Mouse (Mus musculus): ENCODE data around the gene Ahdc1. TPM values are rescaled to one million over a fixed set of nuclear protein-coding genes. Genes with fewer than 3 reads are reported as not detected.

Ahdc1 gene
- total and polyA plus RNA-seq, 3 experiments = 1.6 to 19.9 (median 8.4) TPM

- dilution Hi-C loops (cut with MboI; ENCODE audit: extremely low pct_ligation_motif_present, extremely low pct_unique_long_range_greater_than_20kb, low sequenced_read_pairs) = no loop called here
- TF ChIP-seq RCOR1 (conservative IDR thresholded peaks at IDR 0.05; ENCODE audit: low read depth, low read length) (no peak), ZKSCAN1 (IDR thresholded peaks at IDR 0.05; ENCODE audit: borderline replicate concordance, low read depth, low read length) (no peak), CTCF (conservative IDR thresholded peaks at IDR 0.05 in 1 of 2, IDR thresholded peaks at IDR 0.05 in 1 of 2; ENCODE audit: low read depth in 2 of 2, low read length in 2 of 2) (no peak), E2F4 (IDR thresholded peaks at IDR 0.05; ENCODE audit: insufficient replicate concordance, low read depth, low read length) (no peak), TCF12 (IDR thresholded peaks at IDR 0.05; ENCODE audit: low read depth, low read length) (no peak), MXI1 (IDR thresholded peaks at IDR 0.05; ENCODE audit: low read depth, low read length) (no peak), MAFK (IDR thresholded peaks at IDR 0.05; ENCODE audit: insufficient replicate concordance, low read length) (no peak), JUND (conservative IDR thresholded peaks at IDR 0.05; ENCODE audit: low read depth, low read length) (no peak), ELF1 (IDR thresholded peaks at IDR 0.05; ENCODE audit: low read depth, low read length) (no peak), POLR2A (IDR thresholded peaks at IDR 0.05; ENCODE audit: low read depth, low read length) (no peak), NELFE (IDR thresholded peaks at IDR 0.05; ENCODE audit: low read depth, low read length) (no peak), USF2 (conservative IDR thresholded peaks at IDR 0.05; ENCODE audit: low read depth, low read length) (no peak), MAX (IDR thresholded peaks at IDR 0.05; ENCODE audit: low read length) (no peak), MAZ (IDR thresholded peaks at IDR 0.05; ENCODE audit: low read depth, low read length) (no peak), ZNF384 (IDR thresholded peaks at IDR 0.05; ENCODE audit: low read depth, low read length) (no peak), ETS1 (conservative IDR thresholded peaks at IDR 0.05; ENCODE audit: low read depth, low read length) (no peak), GABPA (IDR thresholded peaks at IDR 0.05; ENCODE audit: insufficient replicate concordance, low read depth, low read length) (no peak)
- Histone ChIP-seq H3K4me3 (replicated peaks in 1 of 3; ENCODE audit: low read depth in 2 of 3, low read length in 2 of 3, poor library complexity in 1 of 3) (no peak overlapping the region), H3K79me2 (replicated peaks; ENCODE audit: control insufficient read depth, extremely low read depth, insufficient read depth, poor library complexity, severe bottlenecking) (no peaks in the 10 kb centered on the region), H3K9me3 (replicated peaks; ENCODE audit: low read length) (peaks cover 7% of the 10 kb centered on the region), H3K4me2 (ENCODE audit: insufficient read depth, low read depth, poor library complexity, severe bottlenecking) (no peak overlapping the region), H3K4me1 (ENCODE audit: control insufficient read depth in 1 of 2, insufficient read depth in 2 of 2) (peaks cover 0 to 40% of the 10 kb centered on the region in 2 experiments; a peak in 2 of 4 replicates), H3K27me3 (replicated peaks) (no peaks in the 10 kb centered on the region), H3K9ac (ENCODE audit: insufficient read depth, low read depth) (no peak overlapping the region), H3K27ac (ENCODE audit: insufficient read depth, low read depth) (no peak overlapping the region), H3K36me3 (replicated peaks in 1 of 2; ENCODE audit: control insufficient read depth in 1 of 2, insufficient read depth in 1 of 2, low read length in 1 of 2) (peaks cover 0 to 80% of the 10 kb centered on the region in 2 experiments)
- no peak for DNase-seq (ENCODE audit: extremely low read depth)
- in situ Hi-C loops (cut with MboI; ENCODE audit: low pct_ligation_motif_present, low pct_unique_long_range_greater_than_20kb, low sequenced_read_pairs) = no loop called here
Measured at GRCm38 (mm10) chr4:133039116-133039819, 28.2 kb downstream of the Ahdc1 start.

DNA sequence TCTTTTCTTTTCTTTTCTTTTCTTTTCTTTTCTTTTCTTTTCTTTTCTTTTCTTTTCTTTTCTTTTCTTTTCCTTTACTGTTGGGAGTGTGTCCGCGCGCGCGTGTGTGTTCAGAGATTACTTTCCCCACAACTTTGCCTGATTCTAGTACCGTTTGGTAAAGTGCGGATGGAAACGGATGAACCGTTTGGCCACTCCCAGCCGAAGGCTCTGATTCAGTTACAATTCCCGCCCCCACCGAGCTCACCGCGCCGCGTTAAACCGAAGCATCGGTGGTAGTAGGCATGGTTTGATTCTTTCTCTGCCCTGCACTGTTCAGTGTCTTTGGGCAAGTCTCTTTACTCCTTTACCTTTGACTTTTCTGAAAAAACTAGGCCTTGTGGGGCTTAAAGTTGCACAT lies 28.8 kb downstream of the Ahdc1 start:
- no peak overlapping the region for H3K4me2 ChIP-seq (ENCODE audit: insufficient read depth, low read depth, poor library complexity, severe bottlenecking)
- H3K27ac ChIP-seq (ENCODE audit: insufficient read depth, low read depth) = no peak overlapping the region
- no peak for TF ChIP-seq SMC3 (IDR thresholded peaks at IDR 0.05; ENCODE audit: low read depth, low read length)
- no peak for TF ChIP-seq MAFK (IDR thresholded peaks at IDR 0.05; ENCODE audit: insufficient replicate concordance, low read length)
- no peak for TF ChIP-seq NRF1 (IDR thresholded peaks at IDR 0.05; ENCODE audit: low read depth, low read length)
- no peak for TF ChIP-seq EP300 (IDR thresholded peaks at IDR 0.05; ENCODE audit: low read length)
- peaks cover 0 to 77% of the 10 kb centered on the region in 2 experiments for H3K36me3 ChIP-seq (replicated peaks in 1 of 2; ENCODE audit: control insufficient read depth in 1 of 2, insufficient read depth in 1 of 2, low read length in 1 of 2)
- H3K9me3 ChIP-seq (replicated peaks; ENCODE audit: low read length) = peaks cover 7% of the 10 kb centered on the region
- no peak overlapping the region for H3K9ac ChIP-seq (ENCODE audit: insufficient read depth, low read depth)
- dilution Hi-C loops (cut with MboI; ENCODE audit: extremely low pct_ligation_motif_present, extremely low pct_unique_long_range_greater_than_20kb, low sequenced_read_pairs) = no loop called here
- in situ Hi-C loops (cut with MboI; ENCODE audit: low pct_ligation_motif_present, low pct_unique_long_range_greater_than_20kb, low sequenced_read_pairs) = no loop called here
- no peak overlapping the region for H3K4me3 ChIP-seq (replicated peaks in 1 of 3; ENCODE audit: low read depth in 2 of 3, low read length in 2 of 3, poor library complexity in 1 of 3)
- no peaks in the 10 kb centered on the region for H3K79me2 ChIP-seq (replicated peaks; ENCODE audit: control insufficient read depth, extremely low read depth, insufficient read depth, poor library complexity, severe bottlenecking)
- DNase-seq (ENCODE audit: extremely low read depth) = no peak
- peaks cover 0 to 45% of the 10 kb centered on the region in 2 experiments; a peak in 2 of 4 replicates for H3K4me1 ChIP-seq (ENCODE audit: control insufficient read depth in 1 of 2, insufficient read depth in 2 of 2)
- H3K27me3 ChIP-seq (replicated peaks) = no peaks in the 10 kb centered on the region
